Mouse (Mus musculus) spleen, postnatal 4 days (tissue): ENCODE measurements around the gene Lmnb2.
A peak's percentile ranks its signal among the peaks of the same experiment; 100 is the strongest.

Experiments
- DNase-seq, 2 experiments: peaks; one replicate each; pipeline ENCODE4 v3.0.0; 2022; ENCODE audit warnings: low spot score in 2 of 2

Gene Lmnb2

GRCm38 (mm10) chr10:80856267-80856666 is 61.8 kb downstream of the Lmnb2 start:
- DNase-seq, result peak in 1 of 2 experiments; percentile 57

DNA sequence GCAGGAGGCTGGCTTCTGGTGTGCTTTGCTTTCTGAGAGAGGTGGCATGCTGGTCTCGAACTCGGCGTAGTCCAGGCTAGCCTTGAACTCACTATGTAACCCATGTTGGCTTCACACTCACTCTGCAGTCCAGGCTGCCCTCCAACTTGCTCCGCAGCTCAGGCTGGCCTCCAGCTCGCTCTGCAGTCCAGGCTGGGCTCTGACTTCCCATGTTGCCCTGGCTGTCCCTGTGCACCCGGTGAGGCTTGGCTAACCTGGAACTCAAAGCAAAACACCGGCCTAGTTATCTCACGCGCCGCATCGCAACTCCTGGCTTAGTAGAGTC is 62.3 kb downstream of the Lmnb2 start:
- peak in 1 of 2 experiments; percentile 42 for DNase-seq

DNA sequence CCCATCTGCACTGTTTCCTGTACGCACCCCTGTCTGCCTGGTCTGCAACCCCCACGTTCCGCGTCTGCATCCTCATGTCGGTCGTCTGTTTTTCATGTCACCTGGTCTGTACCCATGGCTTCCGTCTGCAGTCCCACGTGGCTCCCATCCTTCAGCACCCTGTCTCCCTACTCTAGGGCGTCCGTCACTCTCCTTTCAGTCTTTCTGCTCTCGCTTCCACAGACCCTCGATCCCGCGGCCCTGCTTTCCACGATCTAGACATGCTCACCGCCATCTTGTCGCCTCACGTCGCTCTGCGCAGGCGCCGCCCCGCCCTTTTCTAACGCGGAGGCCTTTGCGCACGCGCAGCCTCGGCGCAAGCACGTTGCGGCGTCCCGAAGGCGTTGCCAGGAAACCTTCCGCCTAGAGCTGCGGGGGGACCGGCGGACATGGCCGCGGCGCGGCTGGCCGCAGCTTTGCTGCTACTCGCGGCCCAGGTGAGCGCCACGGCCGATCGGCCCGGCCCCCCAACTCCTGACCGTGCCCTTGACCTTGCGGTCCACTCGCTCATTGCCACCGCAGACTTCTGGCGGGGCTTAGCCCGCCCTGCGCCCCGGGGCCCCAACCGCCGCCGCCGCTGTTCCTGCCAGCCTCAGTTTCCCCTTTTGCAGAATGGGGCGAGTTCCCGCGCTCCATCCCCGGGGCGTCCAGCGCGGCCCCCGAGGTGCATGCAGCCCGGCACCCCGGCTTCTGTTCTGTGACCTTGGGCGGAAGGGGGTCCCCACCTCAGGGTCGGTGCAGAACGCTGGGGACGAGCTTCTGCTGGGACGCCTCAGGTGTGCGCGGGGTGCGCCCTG is 62.9 kb downstream of the Lmnb2 start, which contains the start of the genes Lsm7 and Sppl2b:
TSS of gene Lsm7 (minus strand) at position 297 of the 836 bp plus-strand sequence.
TSS of gene Sppl2b (plus strand) at position 363 of the 836 bp plus-strand sequence.
- peak; percentile 99 to 100 for DNase-seq
